Mouse (Mus musculus) intestine, embryonic 15.5 days (tissue): ENCODE measurements around the gene Ruvbl2. TPM values are rescaled to one million over a fixed set of nuclear protein-coding genes. Genes with fewer than 3 reads are reported as not detected.
A peak's percentile ranks its signal among the peaks of the same experiment; 100 is the strongest.
"Not testable (repeated sequence)": the region's sequence is repeated elsewhere in the genome, so short reads cannot be mapped to it uniquely, and the experiment has no call there.

Experiments
- ATAC-seq: fragments of 200-750 bp; cut with Nextera tagmentation; 2 replicates; pipeline ENCODE4 v1.8.0; 2017; ENCODE audit warnings: moderate TSS enrichment, moderate library complexity
- H3K27ac ChIP-seq: fragments of 300-500 bp; sonication (generic); 2 replicates; pipeline ENCODE4 v1.5.1; 2015; ENCODE audit warnings: mild to moderate bottlenecking, inconsistent platforms
- H3K27me3 ChIP-seq: fragments of 300-500 bp; sonication (generic); replicated peaks from 2 replicates; pipeline ENCODE4 v1.6.1; 2015; ENCODE audit warnings: inconsistent platforms
- H3K36me3 ChIP-seq: fragments of 300-500 bp; sonication (generic); 2 replicates; pipeline ENCODE4 v1.6.1; 2015; ENCODE audit warnings: inconsistent platforms
- H3K4me1 ChIP-seq: fragments of 300-500 bp; sonication (generic); replicated peaks from 2 replicates; pipeline ENCODE4 v1.6.1; 2015; ENCODE audit warnings: inconsistent platforms
- H3K4me2 ChIP-seq: fragments of 300-500 bp; sonication (generic); replicated peaks from 2 replicates; pipeline ENCODE4 v1.6.1; 2015; ENCODE audit warnings: mild to moderate bottlenecking, inconsistent platforms
- H3K4me3 ChIP-seq: fragments of 300-500 bp; sonication (generic); replicated peaks from 2 replicates; pipeline ENCODE4 v1.5.1; 2015; ENCODE audit warnings: inconsistent platforms
- H3K9ac ChIP-seq: fragments of 300-500 bp; sonication (generic); 2 replicates; pipeline ENCODE4 v1.6.1; 2015; ENCODE audit warnings: inconsistent platforms
- H3K9me3 ChIP-seq: fragments of 300-500 bp; sonication (generic); 2 replicates; pipeline ENCODE4 v1.6.1; 2016; ENCODE audit warnings: inconsistent platforms
- WGBS: fragments of 180-500 bp; shearing (Covaris S2); methylation state at CpG from one replicate; pipeline ENCODE4 v1.1.7; 2015; 5-methylcytosine and 5-hydroxymethylcytosine counted together
- polyA plus RNA-seq: library from polyadenylated mRNA; unstranded; fragments of >200 nt; fragmentation: Nextera tagmentation; extraction: Ambion mirVana; gene quantifications from 2 replicates; pipeline ENCODE4 v1.2.1, GENCODE M21; 2015

The Ruvbl2 gene
- 147 and 150 TPM in 2 replicates for polyA plus RNA-seq

GRCm38 (mm10) chr7:45437521-45438276, at the start of gene Ruvbl2:
TSS of gene Ruvbl2 (minus strand) at chr7:45438096.
- H3K4me2 ChIP-seq = peak within 1 kb of the TSS; percentile 7
- 21% methylated on average over 19 of the region's 19 CpGs for WGBS
- peaks cover 38% of the 10 kb centered on the region for H3K4me1 ChIP-seq
- H3K9ac ChIP-seq = no peak within 1 kb of the TSS
- no peak within 1 kb of the TSS for H3K4me3 ChIP-seq
- 0 out of 2 replicates have a peak, but pooled peaks cover 7% of the 10 kb centered on the region for H3K36me3 ChIP-seq
- H3K27me3 ChIP-seq = no peaks in the 10 kb centered on the region
- H3K27ac ChIP-seq = no peak within 1 kb of the TSS
- no peak for ATAC-seq
- no peaks in the 10 kb centered on the region for H3K9me3 ChIP-seq

- no peak for ATAC-seq
Measured at GRCm38 (mm10) chr7:45486761-45487415, 49.0 kb upstream of the Ruvbl2 start, which contains the start of gene Gm45808. TSS of gene Gm45808 (minus strand) at chr7:45486811.

GRCm38 (mm10) chr7:45486158-45486557, 48.3 kb upstream of the Ruvbl2 start:
- H3K4me2 ChIP-seq = no peak overlapping the region
- H3K4me3 ChIP-seq = no peak overlapping the region
- H3K36me3 ChIP-seq = no peaks in the 10 kb centered on the region
- H3K27ac ChIP-seq = no peak overlapping the region
- no peaks in the 10 kb centered on the region for H3K27me3 ChIP-seq
- WGBS = 60% methylated on average over 7 of the region's 7 CpGs
- H3K4me1 ChIP-seq = peaks cover 20% of the 10 kb centered on the region
- no peak overlapping the region for H3K9ac ChIP-seq
- no peaks in the 10 kb centered on the region for H3K9me3 ChIP-seq
- no peak for ATAC-seq

More at GRCm38 (mm10) chr7:45486761-45487415, 49.0 kb upstream of the Ruvbl2 start, which contains the start of gene Gm45808:
- Histone ChIP-seq H3K4me3 (no peak within 1 kb of the TSS), H3K9me3 (no peaks in the 10 kb centered on the region), H3K9ac (no peak within 1 kb of the TSS), H3K4me1 (peaks cover 23% of the 10 kb centered on the region), H3K4me2 (peak within 1 kb of the TSS; percentile 77; the same call in 1 of the 2 replicates), H3K27ac (peak within 1 kb of the TSS; percentile 62; the same call in 1 of the 2 replicates), H3K36me3 (no peaks in the 10 kb centered on the region), H3K27me3 (no peaks in the 10 kb centered on the region)
- 83% methylated on average over 12 of the region's 12 CpGs for WGBS

GRCm38 (mm10) chr7:45484985-45485384, 47.1 kb upstream of the Ruvbl2 start:
- H3K27ac ChIP-seq, H3K9me3 ChIP-seq, H3K4me2 ChIP-seq, ATAC-seq, H3K4me3 ChIP-seq, H3K27me3 ChIP-seq, H3K9ac ChIP-seq, H3K36me3 ChIP-seq: not testable (repeated sequence)
- H3K4me1 ChIP-seq = peaks cover 11% of the 10 kb centered on the region; the same call in 1 of the 2 replicates
- WGBS = 84% methylated on average over 5 of the region's 5 CpGs

- 73% methylated on average over 1 of the region's 1 CpGs for WGBS
- Histone ChIP-seq H3K36me3 (no peaks in the 10 kb centered on the region), H3K27ac (no peak overlapping the region), H3K27me3 (no peaks in the 10 kb centered on the region), H3K4me3 (no peak overlapping the region), H3K4me1 (no peaks in the 10 kb centered on the region), H3K9me3 (no peaks in the 10 kb centered on the region), H3K4me2 (no peak overlapping the region), H3K9ac (no peak overlapping the region)
- no peak for ATAC-seq
Measured at GRCm38 (mm10) chr7:45482166-45482565, 44.3 kb upstream of the Ruvbl2 start.

GRCm38 (mm10) chr7:45481374-45481927, 43.6 kb upstream of the Ruvbl2 start, which contains the start of gene Tulp2:
TSS of gene Tulp2 (plus strand) at chr7:45481877.
- H3K27ac ChIP-seq = no peak within 1 kb of the TSS
- 54% methylated on average over 15 of the region's 15 CpGs for WGBS
- no peaks in the 10 kb centered on the region for H3K36me3 ChIP-seq
- no peak within 1 kb of the TSS for H3K9ac ChIP-seq
- no peaks in the 10 kb centered on the region for H3K9me3 ChIP-seq
- ATAC-seq = peak; percentile 76
- H3K4me1 ChIP-seq = no peaks in the 10 kb centered on the region
- no peak within 1 kb of the TSS for H3K4me2 ChIP-seq
- H3K4me3 ChIP-seq = no peak within 1 kb of the TSS
- H3K27me3 ChIP-seq = no peaks in the 10 kb centered on the region

- ATAC-seq, H3K36me3 ChIP-seq, H3K9me3 ChIP-seq, H3K4me1 ChIP-seq, H3K27me3 ChIP-seq, H3K4me2 ChIP-seq, H3K4me3 ChIP-seq, H3K27ac ChIP-seq, H3K9ac ChIP-seq: not testable (repeated sequence)
- 73% methylated on average over 4 of the region's 4 CpGs for WGBS
Measured at GRCm38 (mm10) chr7:45480310-45480709, 42.4 kb upstream of the Ruvbl2 start.

- Histone ChIP-seq H3K27me3 (no peaks in the 10 kb centered on the region), H3K9me3 (no peaks in the 10 kb centered on the region), H3K27ac (no peak overlapping the region), H3K36me3 (no peaks in the 10 kb centered on the region), H3K9ac (no peak overlapping the region), H3K4me2 (no peak overlapping the region), H3K4me3 (no peak overlapping the region), H3K4me1 (0 out of 2 replicates have a peak, but pooled peaks cover 2% of the 10 kb centered on the region)
- 92% methylated on average over 7 of the region's 7 CpGs for WGBS
- ATAC-seq = no peak
Measured at GRCm38 (mm10) chr7:45478774-45479173, 40.9 kb upstream of the Ruvbl2 start.

GRCm38 (mm10) chr7:45477003-45477402, 39.1 kb upstream of the Ruvbl2 start:
- WGBS = 10% methylated on average over 3 of the region's 3 CpGs
- Histone ChIP-seq H3K9me3 (no peaks in the 10 kb centered on the region), H3K4me2 (no peak overlapping the region), H3K9ac (no peak overlapping the region), H3K4me1 (0 out of 2 replicates have a peak, but pooled peaks cover 2% of the 10 kb centered on the region), H3K4me3 (no peak overlapping the region), H3K27me3 (no peaks in the 10 kb centered on the region), H3K36me3 (no peaks in the 10 kb centered on the region), H3K27ac (no peak overlapping the region)
- ATAC-seq = no peak

- Histone ChIP-seq H3K4me1 (0 out of 2 replicates have a peak, but pooled peaks cover 2% of the 10 kb centered on the region), H3K27ac (no peak overlapping the region), H3K4me3 (no peak overlapping the region), H3K9me3 (no peaks in the 10 kb centered on the region), H3K36me3 (no peaks in the 10 kb centered on the region), H3K4me2 (no peak overlapping the region), H3K27me3 (no peaks in the 10 kb centered on the region), H3K9ac (no peak overlapping the region)
- ATAC-seq = no peak
- WGBS = 44% methylated on average over 1 of the region's 1 CpGs
Measured at GRCm38 (mm10) chr7:45476453-45476852, 38.6 kb upstream of the Ruvbl2 start.

GRCm38 (mm10) chr7:45475291-45475969, 37.5 kb upstream of the Ruvbl2 start:
- 56% methylated on average over 16 of the region's 16 CpGs for WGBS
- ATAC-seq = peak; percentile 79
- Histone ChIP-seq H3K4me2 (peak overlapping the region; percentile 51), H3K27ac (peak overlapping the region; percentile 45; the same call in 1 of the 2 replicates), H3K27me3 (no peaks in the 10 kb centered on the region), H3K4me1 (0 out of 2 replicates have a peak, but pooled peaks cover 5% of the 10 kb centered on the region), H3K4me3 (no peak overlapping the region; the same call in 1 of the 2 replicates), H3K9ac (no peak overlapping the region), H3K9me3 (no peaks in the 10 kb centered on the region), H3K36me3 (no peaks in the 10 kb centered on the region)

- H3K9me3 ChIP-seq = no peaks in the 10 kb centered on the region
- no peak overlapping the region for H3K9ac ChIP-seq
- no peak for ATAC-seq
- WGBS = 9% methylated on average over 3 of the region's 3 CpGs
- H3K4me3 ChIP-seq = no peak overlapping the region
- no peaks in the 10 kb centered on the region for H3K27me3 ChIP-seq
- peaks cover 11% of the 10 kb centered on the region for H3K4me1 ChIP-seq
- no peak overlapping the region for H3K4me2 ChIP-seq
- H3K36me3 ChIP-seq = no peaks in the 10 kb centered on the region
- no peak overlapping the region for H3K27ac ChIP-seq
Measured at GRCm38 (mm10) chr7:45470869-45471268, 33.0 kb upstream of the Ruvbl2 start.
